Mouse (Mus musculus) forebrain, embryonic 10.5 days (tissue): Measurements from ENCODE around the gene Kcnd3. TPM values are rescaled to one million over a fixed set of nuclear protein-coding genes. Genes with fewer than 3 reads are reported as not detected.
A peak's percentile ranks its signal among the peaks of the same experiment; 100 is the strongest.

Source experiments
- DNase-seq: peaks from one replicate; pipeline ENCODE4 v3.0.0-alpha.2; 2017; ENCODE audit warnings: low spot score; ENCODE audit errors: extremely low spot score
- H3K27ac ChIP-seq: fragments of 300-500 bp; sonication (generic); 2 replicates; pipeline ENCODE4 v1.5.1; 2016; ENCODE audit warnings: mild to moderate bottlenecking
- H3K27me3 ChIP-seq: fragments of 300-500 bp; sonication (generic); 2 replicates; pipeline ENCODE4 v1.6.1; 2016; ENCODE audit warnings: mild to moderate bottlenecking; ENCODE audit not compliant: poor library complexity, severe bottlenecking
- H3K36me3 ChIP-seq: fragments of 300-500 bp; sonication (generic); replicated peaks from 2 replicates; pipeline ENCODE4 v1.6.1; 2016; ENCODE audit warnings: mild to moderate bottlenecking, moderate library complexity
- H3K4me1 ChIP-seq: fragments of 300-500 bp; sonication (generic); 2 replicates; pipeline ENCODE4 v1.6.1; 2016
- H3K4me3 ChIP-seq: fragments of 300-500 bp; sonication (generic); 2 replicates; pipeline ENCODE4 v1.5.1; 2016; ENCODE audit warnings: mild to moderate bottlenecking, moderate library complexity
- H3K9me3 ChIP-seq: fragments of 300-500 bp; sonication (generic); 2 replicates; pipeline ENCODE4 v1.6.1; 2016; ENCODE audit warnings: mild to moderate bottlenecking, moderate library complexity
- WGBS: fragments of 180-500 bp; shearing (Covaris S2); methylation state at CpG from one replicate; pipeline ENCODE4 v1.1.7; 2016; 5-methylcytosine and 5-hydroxymethylcytosine counted together
- polyA plus RNA-seq: library from polyadenylated mRNA; unstranded; fragments of >200 nt; fragmentation: Nextera tagmentation; extraction: Ambion mirVana; gene quantifications from 2 replicates; pipeline ENCODE4 v1.2.1, GENCODE M21; 2016

Gene Kcnd3
- polyA plus RNA-seq, 1 experiment from 2014 or later, result 0.31 TPM

- WGBS, result 84% methylated on average over 4 of the region's 4 CpGs
- no peak overlapping the region for H3K4me3 ChIP-seq
- H3K9me3 ChIP-seq, result no peaks in the 10 kb centered on the region
- peaks cover 12% of the 10 kb centered on the region; the same call in 1 of the 2 replicates for H3K4me1 ChIP-seq
- no peaks in the 10 kb centered on the region for H3K36me3 ChIP-seq
- H3K27ac ChIP-seq, result no peak overlapping the region
- H3K27me3 ChIP-seq, result no peaks in the 10 kb centered on the region
- DNase-seq, result no peak
Observed at GRCm38 (mm10) chr3:105478876-105479275, 26.7 kb downstream of the Kcnd3 start.

- H3K4me3 ChIP-seq, result no peak overlapping the region
- 89% methylated on average over 8 of the region's 8 CpGs for whole genome bisulfite sequencing
- H3K36me3 ChIP-seq, result no peaks in the 10 kb centered on the region
- H3K27me3 ChIP-seq, result no peaks in the 10 kb centered on the region
- peaks cover 14% of the 10 kb centered on the region; the same call in 1 of the 2 replicates for H3K4me1 ChIP-seq
- H3K27ac ChIP-seq, result no peak overlapping the region
- no peaks in the 10 kb centered on the region for H3K9me3 ChIP-seq
- no peak for DNase-seq
Observed at GRCm38 (mm10) chr3:105481419-105481818, 29.3 kb downstream of the Kcnd3 start.

- Histone ChIP-seq H3K4me3 (no peak overlapping the region), H3K4me1 (peaks cover 14% of the 10 kb centered on the region; the same call in 1 of the 2 replicates), H3K27ac (no peak overlapping the region), H3K27me3 (no peaks in the 10 kb centered on the region), H3K9me3 (no peaks in the 10 kb centered on the region), H3K36me3 (no peaks in the 10 kb centered on the region)
- no peak for DNase-seq
- 78% methylated on average over 13 of the region's 13 CpGs for WGBS
Observed at GRCm38 (mm10) chr3:105483651-105484052, 31.5 kb downstream of the Kcnd3 start.

GRCm38 (mm10) chr3:105487171-105487570 is 35.0 kb downstream of the Kcnd3 start:
- no peaks in the 10 kb centered on the region for H3K36me3 ChIP-seq
- H3K4me3 ChIP-seq, result no peak overlapping the region
- 49% methylated on average over 8 of the region's 8 CpGs for WGBS
- no peaks in the 10 kb centered on the region for H3K27me3 ChIP-seq
- H3K9me3 ChIP-seq, result no peaks in the 10 kb centered on the region
- DNase-seq, result no peak
- peaks cover 17% of the 10 kb centered on the region for H3K4me1 ChIP-seq
- H3K27ac ChIP-seq, result no peak overlapping the region

GRCm38 (mm10) chr3:105489607-105490006 is 37.5 kb downstream of the Kcnd3 start:
- Histone ChIP-seq H3K36me3 (no peaks in the 10 kb centered on the region), H3K4me3 (no peak overlapping the region), H3K27me3 (no peaks in the 10 kb centered on the region), H3K4me1 (peaks cover 19% of the 10 kb centered on the region), H3K9me3 (no peaks in the 10 kb centered on the region), H3K27ac (0 out of 2 replicates have a peak overlapping the region, but pooled peaks have one; percentile 30)
- no peak for DNase-seq
- 16% methylated on average over 4 of the region's 4 CpGs for WGBS

GRCm38 (mm10) chr3:105494886-105495285 is 42.8 kb downstream of the Kcnd3 start:
- no peak for DNase-seq
- no peaks in the 10 kb centered on the region for H3K9me3 ChIP-seq
- WGBS, result 73% methylated on average over 9 of the region's 9 CpGs
- H3K4me1 ChIP-seq, result peaks cover 31% of the 10 kb centered on the region
- H3K27me3 ChIP-seq, result no peaks in the 10 kb centered on the region
- H3K27ac ChIP-seq, result 0 out of 2 replicates have a peak overlapping the region, but pooled peaks have one; percentile 20
- no peaks in the 10 kb centered on the region for H3K36me3 ChIP-seq
- no peak overlapping the region for H3K4me3 ChIP-seq

GRCm38 (mm10) chr3:105496216-105496615 is 44.1 kb downstream of the Kcnd3 start:
- 86% methylated on average over 7 of the region's 7 CpGs for WGBS
- no peaks in the 10 kb centered on the region for H3K9me3 ChIP-seq
- peaks cover 27% of the 10 kb centered on the region for H3K4me1 ChIP-seq
- no peak overlapping the region for H3K4me3 ChIP-seq
- no peaks in the 10 kb centered on the region for H3K27me3 ChIP-seq
- no peaks in the 10 kb centered on the region for H3K36me3 ChIP-seq
- 0 out of 2 replicates have a peak overlapping the region, but pooled peaks have one; percentile 2 for H3K27ac ChIP-seq
- no peak for DNase-seq

- Histone ChIP-seq H3K27ac (0 out of 2 replicates have a peak overlapping the region, but pooled peaks have one; percentile 2), H3K4me3 (no peak overlapping the region), H3K9me3 (no peaks in the 10 kb centered on the region), H3K27me3 (no peaks in the 10 kb centered on the region), H3K36me3 (no peaks in the 10 kb centered on the region), H3K4me1 (peaks cover 27% of the 10 kb centered on the region)
- WGBS, result 91% methylated on average over 5 of the region's 5 CpGs
- no peak for DNase-seq
Observed at GRCm38 (mm10) chr3:105496935-105497334, 44.8 kb downstream of the Kcnd3 start.

GRCm38 (mm10) chr3:105501071-105501470 is 48.9 kb downstream of the Kcnd3 start:
- DNase-seq, result no peak
- Histone ChIP-seq H3K4me3 (no peak overlapping the region), H3K4me1 (peaks cover 17% of the 10 kb centered on the region), H3K9me3 (no peaks in the 10 kb centered on the region), H3K27me3 (no peaks in the 10 kb centered on the region), H3K36me3 (no peaks in the 10 kb centered on the region), H3K27ac (no peak overlapping the region)
- WGBS, result 80% methylated on average over 1 of the region's 1 CpGs

GRCm38 (mm10) chr3:105504272-105504671 is 52.1 kb downstream of the Kcnd3 start:
- H3K4me3 ChIP-seq, result no peak overlapping the region
- no peaks in the 10 kb centered on the region for H3K36me3 ChIP-seq
- H3K4me1 ChIP-seq, result peaks cover 14% of the 10 kb centered on the region
- H3K9me3 ChIP-seq, result no peaks in the 10 kb centered on the region
- H3K27ac ChIP-seq, result no peak overlapping the region
- DNase-seq, result no peak
- no peaks in the 10 kb centered on the region for H3K27me3 ChIP-seq
- WGBS, result 90% methylated on average over 3 of the region's 3 CpGs

- peak overlapping the region; percentile 69 for H3K27ac ChIP-seq
- no peaks in the 10 kb centered on the region for H3K9me3 ChIP-seq
- DNase-seq, result no peak
- no peak overlapping the region for H3K4me3 ChIP-seq
- H3K4me1 ChIP-seq, result peaks cover 14% of the 10 kb centered on the region
- H3K27me3 ChIP-seq, result no peaks in the 10 kb centered on the region
- no peaks in the 10 kb centered on the region for H3K36me3 ChIP-seq
- 63% methylated on average over 15 of the region's 15 CpGs for WGBS
Observed at GRCm38 (mm10) chr3:105505161-105505872, 53.2 kb downstream of the Kcnd3 start.

GRCm38 (mm10) chr3:105505873-105506170 is 53.7 kb downstream of the Kcnd3 start:
- Histone ChIP-seq H3K36me3 (no peaks in the 10 kb centered on the region), H3K27ac (peak overlapping the region; percentile 69), H3K4me1 (peaks cover 14% of the 10 kb centered on the region), H3K27me3 (no peaks in the 10 kb centered on the region), H3K9me3 (no peaks in the 10 kb centered on the region), H3K4me3 (no peak overlapping the region)
- WGBS, result 40% methylated on average over 7 of the region's 7 CpGs
- DNase-seq, result peak; percentile 27

- 88% methylated on average over 4 of the region's 4 CpGs for WGBS
- H3K27me3 ChIP-seq, result no peaks in the 10 kb centered on the region
- H3K27ac ChIP-seq, result 0 out of 2 replicates have a peak overlapping the region, but pooled peaks have one; percentile 69
- H3K4me1 ChIP-seq, result peaks cover 14% of the 10 kb centered on the region
- H3K9me3 ChIP-seq, result no peaks in the 10 kb centered on the region
- no peak overlapping the region for H3K4me3 ChIP-seq
- no peak for DNase-seq
- no peaks in the 10 kb centered on the region for H3K36me3 ChIP-seq
Observed at GRCm38 (mm10) chr3:105506592-105506991, 54.5 kb downstream of the Kcnd3 start.
